Mouse (Mus musculus): ENCODE results near the gene Flt3.

The Flt3 gene

DNA sequence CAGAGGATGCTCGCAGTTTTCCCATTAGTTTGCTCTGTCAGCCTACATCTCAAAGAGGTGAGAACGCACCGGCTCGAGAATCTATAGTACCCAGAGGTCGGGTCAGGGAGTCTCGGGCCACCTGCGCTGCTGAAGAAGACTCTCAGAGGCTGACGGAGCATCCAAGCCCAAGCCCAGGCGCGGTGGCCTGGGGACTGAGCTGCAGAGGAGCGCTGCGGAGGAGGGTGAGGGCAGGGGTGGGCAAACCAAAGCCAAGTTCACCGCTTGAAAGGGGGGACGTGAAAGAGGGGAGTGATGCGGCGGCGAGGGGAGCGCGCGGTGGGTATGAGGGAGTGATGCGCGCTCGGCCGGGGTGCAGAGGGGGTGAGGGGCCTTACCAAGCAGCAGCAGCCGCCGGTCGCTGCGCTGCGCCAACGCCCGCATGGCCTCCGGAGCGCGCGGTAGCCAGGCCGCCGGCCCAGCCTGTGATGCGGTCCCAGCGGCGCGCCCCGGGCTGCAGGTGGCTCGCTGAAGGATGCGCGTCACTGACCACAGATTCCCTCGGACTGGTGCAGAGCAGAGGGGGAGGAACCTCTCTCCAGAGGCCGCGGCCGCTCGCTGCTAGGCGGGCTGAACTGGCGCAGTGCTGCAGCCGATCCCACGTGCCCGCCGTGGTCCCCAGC is at the start of gene Flt3:
Gene Flt3 (minus strand): TSS at position 647 of the 662 bp plus-strand sequence.
- DNase-seq (ENCODE audit: low read depth), result peak; percentile 35

DNA sequence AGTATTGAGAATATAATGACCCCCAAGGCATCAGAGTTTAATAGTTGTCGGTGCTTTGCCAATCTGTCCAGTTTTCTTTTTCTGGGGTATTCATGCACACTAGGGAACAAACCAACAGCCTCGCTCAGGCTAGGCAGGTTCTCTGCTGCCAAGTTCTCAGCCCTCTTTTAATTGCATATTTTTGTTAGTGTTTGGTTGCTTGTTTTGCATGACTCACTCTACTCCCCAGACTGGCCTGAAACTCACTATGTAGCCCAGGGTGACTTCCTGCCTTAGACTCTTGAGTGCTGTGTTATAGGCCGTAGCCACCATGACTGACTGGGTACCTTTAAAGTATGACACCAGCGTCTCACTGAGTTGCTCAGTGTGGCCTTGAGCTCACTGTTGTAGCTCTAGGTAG is 48.6 kb upstream of the Flt3 start:
- DNase-seq (ENCODE audit: low read depth), result peak; percentile 34

DNA sequence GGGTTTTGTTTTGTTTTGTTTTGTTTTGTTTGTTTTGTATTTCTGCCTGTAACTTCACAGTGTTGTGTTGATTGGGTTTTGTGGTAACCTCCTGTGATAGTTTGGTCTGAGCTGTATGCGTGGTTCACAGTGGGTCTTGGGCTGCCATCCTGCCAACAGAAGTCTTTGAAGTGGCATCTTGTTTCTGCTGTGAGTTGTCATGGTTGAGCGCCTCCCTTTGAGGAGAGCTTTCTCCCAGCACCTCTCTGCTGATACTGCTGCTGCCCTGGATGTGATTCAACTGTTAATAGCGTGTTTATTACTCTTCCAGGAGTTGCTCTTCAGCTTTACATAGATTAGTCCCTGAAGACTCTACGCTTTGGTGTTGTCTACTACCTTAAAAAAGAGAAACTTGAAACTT is 48.2 kb upstream of the Flt3 start:
- peak; percentile 27 for DNase-seq (ENCODE audit: low read depth)

DNA sequence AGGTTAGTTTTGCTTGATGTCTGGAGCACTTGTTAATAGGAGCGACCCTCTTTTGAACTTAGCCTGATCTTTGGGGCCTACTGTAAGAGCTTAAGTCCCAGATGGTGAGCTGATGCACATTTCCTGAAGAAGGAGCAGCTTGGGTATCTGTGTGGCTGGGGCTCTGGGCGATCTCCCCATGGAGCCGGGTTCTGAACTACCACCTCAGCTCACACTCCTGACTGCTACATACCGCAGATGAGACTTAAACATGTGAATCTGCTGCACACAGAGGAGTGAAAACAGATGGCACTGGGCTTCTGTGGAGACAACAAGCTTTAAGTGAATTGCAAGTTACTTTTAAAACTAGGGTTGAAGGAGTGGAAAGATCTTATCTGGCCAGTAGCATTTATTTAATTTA is 45.0 kb upstream of the Flt3 start:
- DNase-seq (ENCODE audit: low read depth), result no peak

DNA sequence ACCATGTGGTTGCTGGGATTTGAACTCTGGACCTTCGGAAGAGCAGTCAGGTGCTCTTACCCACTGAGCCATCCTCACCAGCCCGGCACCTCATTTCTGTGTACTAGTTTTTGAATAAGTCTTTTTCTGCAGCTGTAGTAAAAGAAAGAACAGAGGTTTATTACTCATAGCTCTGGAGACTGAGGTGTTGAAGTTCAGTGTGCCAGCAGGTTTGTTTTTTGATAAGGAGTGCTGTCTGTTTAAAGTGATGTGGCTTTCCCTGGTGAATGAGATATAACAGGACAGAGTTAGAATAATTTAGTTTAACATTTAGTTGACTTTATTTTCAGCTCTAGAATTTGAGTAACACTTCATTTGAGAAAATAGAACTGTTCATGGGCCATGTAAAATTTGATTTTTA is 44.5 kb upstream of the Flt3 start:
- DNase-seq (ENCODE audit: low read depth), result no peak

DNA sequence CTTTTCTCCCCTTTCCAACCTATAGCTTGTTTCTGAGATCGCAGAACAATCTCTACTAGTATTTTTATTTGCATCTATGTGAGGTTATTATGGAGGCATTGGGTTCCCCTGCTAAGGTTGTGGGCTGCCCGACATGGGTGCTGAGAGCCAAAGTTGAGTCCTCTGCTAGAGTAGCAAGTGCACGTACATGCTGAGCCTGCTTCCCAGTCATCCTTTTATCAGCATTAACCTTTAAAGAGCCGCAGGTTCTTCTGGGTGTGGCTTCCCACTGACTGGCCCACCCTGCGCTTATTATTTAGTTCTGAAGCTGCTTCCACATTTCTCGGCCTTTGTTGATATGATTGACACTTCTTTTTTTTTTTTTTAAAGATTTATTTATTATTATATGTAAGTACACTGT is 44.0 kb upstream of the Flt3 start:
- DNase-seq (ENCODE audit: low read depth), result no peak

DNA sequence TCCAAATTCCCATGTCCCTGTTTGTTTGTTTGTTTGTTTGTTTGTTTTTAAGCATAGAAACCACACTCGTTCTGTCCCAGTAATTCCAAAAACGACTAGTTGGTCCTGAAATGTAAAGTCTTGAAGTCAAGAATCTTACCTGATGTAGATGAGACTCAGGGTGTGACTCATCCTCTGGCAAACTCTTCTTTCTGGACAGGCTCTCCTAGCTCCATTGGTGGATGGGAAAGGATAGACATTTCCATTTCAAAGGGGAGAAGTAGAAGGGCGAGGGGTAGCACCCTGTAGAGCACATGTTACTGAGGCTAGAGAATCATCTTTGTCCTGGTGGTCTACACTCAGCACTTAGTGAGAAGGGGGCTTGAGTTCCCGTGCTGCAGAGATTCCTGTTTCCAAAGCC is 42.5 kb upstream of the Flt3 start:
- DNase-seq (ENCODE audit: low read depth), result no peak

DNA sequence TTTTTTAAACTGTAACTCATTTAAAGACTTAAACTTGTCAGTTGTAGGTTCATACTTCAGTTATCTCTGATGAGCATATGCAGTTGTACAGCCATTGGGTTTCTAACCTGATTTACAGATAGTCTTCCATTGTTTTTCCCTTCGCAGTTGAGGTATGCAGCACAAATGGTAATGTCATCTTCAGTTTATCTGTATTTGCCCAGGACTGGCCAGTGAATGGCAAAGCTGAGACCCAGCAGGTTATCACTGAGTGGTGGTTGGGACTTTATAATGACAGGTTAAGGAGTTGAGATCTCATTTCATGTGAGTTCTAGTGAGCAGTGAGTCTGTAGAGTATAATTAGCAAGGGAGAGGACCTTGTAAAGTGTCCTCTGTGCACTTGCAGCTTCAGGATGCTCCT is 41.7 kb upstream of the Flt3 start:
- DNase-seq (ENCODE audit: low read depth), result no peak

DNA sequence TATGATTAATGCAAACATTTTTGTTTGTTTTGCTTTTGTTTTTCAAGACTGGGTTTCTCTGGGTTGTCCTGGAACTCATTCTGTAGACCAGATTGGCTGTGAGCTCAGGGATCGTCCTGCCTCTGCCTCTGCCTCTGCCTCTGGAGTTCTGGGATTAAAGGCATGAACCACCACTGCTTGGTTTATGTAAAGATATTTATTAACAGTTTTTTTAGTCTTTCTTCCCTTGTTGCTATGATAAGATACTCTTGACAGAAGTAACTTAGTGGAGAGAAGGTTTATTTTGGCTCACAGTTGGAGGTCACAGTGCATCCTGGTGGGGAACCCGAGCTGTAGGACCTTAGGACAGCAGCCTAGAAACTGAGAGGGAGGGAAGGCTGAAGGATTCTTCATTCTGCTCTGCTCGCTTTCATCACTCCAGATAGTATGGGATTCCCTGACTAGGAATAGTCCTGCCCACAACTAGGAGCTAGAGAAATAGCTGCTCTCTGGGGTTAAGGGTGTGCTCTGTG is 40.8 kb upstream of the Flt3 start:
- no peak for DNase-seq (ENCODE audit: low read depth)

DNA sequence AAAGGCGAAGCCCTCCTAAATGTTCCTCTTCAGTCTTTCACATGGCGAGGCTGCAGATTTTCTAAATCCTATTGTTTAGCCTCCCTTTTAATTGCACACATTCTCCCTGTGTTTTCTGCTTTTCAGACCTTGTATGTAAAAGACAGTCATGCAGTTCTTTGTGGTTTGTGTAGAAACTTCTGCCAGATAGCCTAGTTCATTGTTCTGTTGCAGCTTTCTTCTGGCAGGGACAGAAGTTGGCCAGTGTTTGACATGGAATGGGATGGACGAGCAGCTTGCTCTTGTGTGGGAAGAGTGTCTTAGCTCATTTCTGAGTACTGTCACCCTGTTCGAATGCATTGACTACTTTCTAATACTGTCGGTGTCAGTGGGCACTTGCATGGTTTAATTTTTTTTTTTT is 36.2 kb upstream of the Flt3 start:
- no peak for DNase-seq (ENCODE audit: low read depth)

DNA sequence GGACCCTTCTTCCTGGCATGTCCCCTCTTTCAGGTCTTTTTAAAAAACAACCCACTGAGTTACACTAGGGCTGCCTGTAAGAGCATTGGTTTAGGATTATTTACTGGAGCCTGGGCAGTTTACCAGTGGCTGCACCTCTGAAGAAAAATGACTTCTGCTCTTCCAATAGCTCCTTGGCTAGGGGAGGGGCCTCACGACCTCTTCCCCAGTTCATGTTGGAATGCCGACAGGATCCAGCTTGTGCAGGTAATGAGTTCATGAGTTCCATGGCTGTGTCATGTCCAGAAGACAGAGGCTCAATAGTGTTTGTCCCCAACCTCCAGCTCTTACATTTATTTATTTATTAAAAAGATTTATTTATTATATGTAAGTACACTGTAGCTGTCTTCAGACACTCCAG is 35.5 kb upstream of the Flt3 start:
- no peak for DNase-seq (ENCODE audit: low read depth)

DNA sequence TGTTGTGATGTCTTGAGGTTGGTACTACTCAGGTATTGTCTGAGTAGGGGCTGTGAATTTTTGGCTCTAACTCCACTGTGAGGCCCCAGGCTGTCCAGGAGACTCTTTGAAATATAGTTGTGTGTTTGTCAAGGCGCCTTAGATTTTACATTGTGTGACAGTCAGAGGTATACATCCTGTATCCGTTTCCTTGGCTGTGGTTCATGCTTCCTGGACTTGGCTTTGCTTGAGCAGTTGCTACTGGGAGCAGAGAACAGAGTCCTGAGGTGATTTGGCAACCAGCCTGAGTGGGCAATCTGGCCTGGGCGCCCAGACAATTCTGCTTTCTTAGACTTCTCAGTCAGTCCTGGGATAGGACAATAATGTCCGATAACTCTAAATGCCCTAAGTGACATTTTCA is 34.9 kb upstream of the Flt3 start:
- DNase-seq (ENCODE audit: low read depth), result peak; percentile 34

DNA sequence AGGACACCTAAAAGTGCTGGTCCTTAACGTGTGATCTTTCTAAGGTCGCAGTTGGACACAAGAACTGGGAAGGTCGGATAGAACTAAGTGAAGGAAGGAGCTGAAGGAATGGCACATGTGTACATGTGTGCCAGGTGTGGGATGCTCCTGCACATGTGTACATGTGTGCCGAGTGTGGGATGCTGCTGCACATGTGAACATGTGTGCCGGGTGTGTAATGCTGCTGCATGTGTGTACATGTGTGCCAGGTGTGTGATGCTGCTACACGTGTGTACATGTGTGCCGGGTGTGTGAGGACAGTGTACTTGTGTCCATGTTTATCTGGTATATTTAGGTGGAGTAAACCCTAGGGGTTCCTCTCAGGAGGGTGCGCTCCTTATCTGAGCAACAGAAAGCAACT is 32.6 kb upstream of the Flt3 start:
- no peak for DNase-seq (ENCODE audit: low read depth)

DNA sequence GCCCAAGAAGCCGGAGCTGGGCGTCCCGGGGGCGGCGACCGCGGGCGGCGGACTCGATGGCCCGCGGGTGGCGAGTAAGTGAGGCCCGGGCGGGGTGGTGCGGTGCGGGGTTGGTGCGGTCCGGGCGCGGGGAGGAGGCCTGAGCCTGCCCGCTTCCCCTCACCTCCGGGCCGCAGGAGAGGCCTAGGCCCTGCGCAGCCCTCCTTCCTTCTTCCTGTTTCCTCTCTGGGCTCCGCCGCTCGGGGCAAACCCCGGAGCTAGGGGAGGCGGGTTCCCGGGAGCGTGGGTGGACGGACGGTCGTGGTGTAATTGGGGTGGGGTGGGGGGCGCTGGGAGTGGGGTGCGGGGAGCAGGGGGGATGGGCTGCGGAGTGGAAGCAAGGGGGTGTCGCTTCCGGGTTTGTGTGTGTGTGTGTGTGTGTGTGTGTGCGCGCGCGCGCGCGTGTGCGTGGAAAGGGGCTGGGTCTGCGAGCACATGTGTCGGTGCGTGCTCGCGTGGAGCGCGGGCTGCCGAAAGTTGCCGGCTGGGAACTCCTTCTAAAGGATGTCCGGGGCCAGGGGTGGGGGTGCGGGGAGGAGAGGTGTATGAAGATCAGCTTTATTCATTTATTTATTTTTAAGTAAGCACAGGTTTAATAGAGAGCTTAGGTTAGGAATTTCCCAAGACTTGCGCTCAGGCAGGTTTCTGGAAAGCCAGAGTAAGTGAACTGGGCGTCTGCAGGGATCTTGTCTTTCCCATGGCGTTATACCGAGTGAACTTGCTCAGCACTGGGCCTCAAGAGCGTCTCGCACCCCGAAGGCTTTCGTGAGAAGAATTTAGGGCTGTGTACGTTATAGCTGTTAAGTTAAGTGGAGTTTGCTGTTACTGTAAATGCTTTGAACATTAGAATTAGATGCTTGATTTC is 30.9 kb upstream of the Flt3 start:
- DNase-seq (ENCODE audit: low read depth), result peak; percentile 87

DNA sequence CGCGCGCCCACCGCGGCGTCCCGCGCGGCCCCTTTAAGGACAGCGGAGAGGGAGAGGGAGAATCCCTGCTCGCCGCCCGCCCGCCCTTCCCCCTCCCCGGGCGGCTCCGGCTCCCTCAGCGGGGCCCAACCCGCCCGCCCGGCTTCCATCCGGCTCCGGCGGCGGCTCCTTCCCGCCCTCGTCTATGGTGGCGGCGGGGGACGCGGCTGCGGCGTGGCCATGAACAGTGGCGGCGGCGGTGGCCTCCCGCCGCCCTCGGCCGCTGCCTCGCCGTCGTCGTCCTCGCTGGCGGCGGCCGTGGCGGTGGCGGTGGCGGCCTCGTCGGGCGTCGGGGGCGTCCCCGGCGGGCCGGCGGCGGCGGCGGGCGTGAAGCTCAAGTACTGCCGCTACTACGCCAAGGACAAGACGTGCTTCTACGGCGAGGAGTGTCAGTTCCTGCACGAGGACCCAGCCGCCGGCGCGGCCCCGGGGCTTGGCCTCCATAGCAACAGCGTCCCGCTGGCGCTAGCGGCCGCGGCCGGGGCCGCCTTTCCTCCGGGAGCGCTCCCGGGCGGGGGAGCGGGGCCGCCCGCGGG is 30.2 kb upstream of the Flt3 start:
- no peak for DNase-seq (ENCODE audit: low read depth)

DNA sequence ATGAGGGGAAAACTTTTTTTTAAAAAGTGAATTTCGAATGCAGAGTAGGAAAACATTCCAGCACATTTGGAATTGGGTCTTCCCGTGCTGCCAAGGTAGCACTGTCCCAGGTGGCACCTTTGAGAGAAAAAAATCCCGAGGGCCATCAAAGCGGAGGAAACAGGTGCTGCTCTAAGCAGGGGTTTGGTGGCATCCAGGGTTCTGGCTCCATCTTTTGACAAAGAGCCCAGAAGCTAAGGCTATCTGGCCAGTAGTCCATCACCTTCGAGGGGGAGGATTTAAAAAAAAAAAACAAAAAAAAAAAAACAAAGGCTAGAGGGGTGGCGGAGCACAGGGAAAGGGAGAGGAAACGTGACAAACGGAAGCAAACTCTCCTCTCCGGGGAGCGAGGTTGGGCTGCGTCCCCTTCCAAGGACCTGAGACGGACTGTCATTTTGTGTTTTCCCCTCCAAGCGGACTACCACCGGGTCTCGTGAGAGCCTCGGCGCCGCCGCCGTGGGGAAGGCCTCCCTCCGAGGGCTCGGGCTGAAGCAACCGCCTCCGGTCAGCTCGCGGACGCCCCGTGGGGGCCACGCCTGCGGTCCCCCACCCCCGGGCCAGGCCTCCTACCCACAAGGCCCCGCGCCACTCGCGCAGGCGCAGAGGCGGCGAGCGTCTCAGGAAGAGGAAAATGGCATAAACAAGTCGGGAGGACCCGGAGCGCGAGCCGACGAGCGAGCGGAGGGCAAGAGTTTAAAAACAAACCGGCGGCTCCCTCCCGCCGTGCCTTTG is 29.4 kb upstream of the Flt3 start, which contains the start of gene Pan3:
Gene Pan3 (plus strand): TSS at position 627 of the 771 bp plus-strand sequence.
- DNase-seq (ENCODE audit: low read depth), result peak; percentile 97

DNA sequence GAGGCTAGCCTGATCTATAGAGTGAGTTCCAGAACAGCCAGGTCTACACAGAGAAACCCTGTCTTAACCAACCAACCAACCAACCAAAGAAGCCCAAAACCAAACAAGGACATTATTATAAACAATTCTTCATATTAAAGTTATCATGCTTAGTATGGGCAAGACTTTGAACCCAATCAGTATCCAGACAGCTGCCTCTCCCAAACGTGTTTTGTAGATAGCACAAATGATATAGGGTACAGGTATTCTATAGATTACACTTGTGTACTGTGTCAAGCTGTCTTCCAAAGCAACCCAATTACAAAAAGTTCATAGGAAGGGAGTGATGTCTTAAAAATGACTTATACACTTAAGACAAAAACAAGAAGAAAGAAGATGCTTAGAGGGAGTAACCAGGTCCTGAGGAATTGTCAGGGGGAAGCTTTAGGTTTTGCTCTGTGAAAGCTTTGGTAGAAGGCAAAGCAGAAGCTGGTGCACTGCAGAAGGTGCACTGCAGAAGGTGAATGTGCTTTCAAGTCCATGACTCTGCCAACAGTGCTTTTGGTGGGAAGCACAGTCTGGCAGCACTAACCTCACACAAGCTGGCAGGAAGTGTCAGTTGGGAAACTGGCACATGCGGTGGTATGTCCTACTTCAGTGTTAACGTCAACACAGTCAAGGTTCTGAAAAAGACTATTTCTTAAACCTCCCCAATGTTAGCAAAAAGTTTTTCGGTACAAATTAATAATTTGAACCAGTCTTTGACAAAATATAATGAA is 25.9 kb upstream of the Flt3 start:
- DNase-seq (ENCODE audit: low read depth), result no peak

DNA sequence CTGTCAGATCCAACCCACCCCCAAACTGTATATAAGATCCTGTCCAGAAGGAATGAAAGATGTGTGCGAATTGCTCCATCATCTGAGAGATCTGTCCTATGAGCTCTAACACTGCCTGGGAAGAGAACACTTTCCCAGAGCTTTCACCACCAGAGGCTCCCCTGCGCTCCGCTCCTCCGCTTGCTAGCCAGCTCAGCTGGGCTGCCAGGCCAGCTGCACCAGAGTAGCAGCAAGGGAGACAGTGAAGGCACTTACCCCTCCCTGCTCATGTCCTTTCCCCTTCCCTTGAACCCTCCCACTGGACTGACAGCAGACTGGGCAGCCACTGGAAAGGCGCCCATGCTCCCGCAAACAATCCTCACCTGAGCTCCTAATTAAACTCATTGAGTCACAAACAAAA is 23.3 kb upstream of the Flt3 start:
- DNase-seq (ENCODE audit: low read depth), result no peak

DNA sequence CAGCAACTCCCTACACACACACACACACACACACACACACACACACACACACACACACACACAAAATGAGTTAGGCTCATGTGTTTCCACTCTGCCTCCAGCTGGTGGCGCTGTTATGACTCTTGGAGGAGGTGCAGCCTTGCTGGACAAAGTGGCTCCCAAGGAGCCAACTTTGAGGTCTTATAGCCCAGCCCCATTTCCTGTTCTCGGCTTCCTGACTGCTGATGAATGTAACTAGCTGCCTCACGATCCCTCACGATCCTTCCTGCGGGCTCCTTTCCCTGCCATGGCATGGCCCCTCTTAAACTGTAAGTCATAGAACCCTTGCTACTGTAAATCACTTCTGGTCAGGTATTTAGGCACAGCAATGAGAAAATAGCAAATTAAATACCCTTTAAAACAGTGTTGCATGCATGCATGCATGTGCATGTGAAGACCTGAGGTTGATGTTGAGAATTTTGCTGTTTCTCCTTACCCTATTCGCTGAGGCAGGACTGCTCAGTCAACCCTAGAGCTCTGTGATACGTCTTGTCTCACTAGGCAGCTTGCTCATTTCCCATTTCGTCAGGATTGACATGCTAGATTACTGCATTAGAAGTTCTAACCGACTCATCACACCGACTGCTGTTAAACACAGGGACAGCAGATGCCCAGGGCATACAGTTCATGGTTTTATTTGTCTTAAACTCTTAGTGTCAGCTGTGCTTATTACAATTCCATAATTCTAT is 18.3 kb upstream of the Flt3 start:
- DNase-seq (ENCODE audit: low read depth), result peak; percentile 88

DNA sequence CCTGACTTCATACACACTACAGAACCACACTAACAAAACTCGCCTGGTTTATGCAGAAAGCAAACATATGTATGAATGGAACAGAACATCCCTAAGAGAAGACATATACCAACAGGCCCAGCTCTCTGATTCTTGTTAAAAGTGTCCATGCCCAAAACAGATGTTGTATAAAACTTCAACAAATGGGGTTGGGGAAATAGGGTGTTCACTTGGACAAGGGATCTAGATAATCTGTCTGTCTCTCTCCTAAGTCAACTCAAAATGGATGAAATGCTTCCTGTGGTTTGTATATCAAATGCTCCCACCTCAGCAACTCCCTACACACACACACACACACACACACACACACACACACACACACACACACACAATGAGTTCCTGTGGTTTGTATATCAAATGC is 17.7 kb upstream of the Flt3 start:
- no peak for DNase-seq (ENCODE audit: low read depth)

DNA sequence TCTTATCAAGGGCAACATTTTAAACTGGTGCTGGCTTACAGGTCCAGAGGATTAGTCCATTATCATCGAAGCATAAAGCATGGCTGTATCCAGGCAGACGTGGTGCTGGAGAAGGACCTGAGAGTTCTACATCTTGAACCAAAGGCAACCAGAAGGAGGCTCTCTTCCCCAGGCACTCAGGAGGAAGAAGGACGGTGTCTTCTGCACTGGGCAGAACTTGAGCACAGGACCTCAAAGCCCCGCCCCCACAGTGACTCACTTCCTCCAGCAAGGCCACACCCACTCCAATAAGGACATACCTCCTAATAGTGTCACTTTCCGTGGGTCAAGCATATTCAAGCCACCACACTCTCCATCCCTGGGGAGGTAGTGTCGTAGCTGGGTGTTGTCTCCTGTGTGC is 10.3 kb upstream of the Flt3 start:
- DNase-seq (ENCODE audit: low read depth), result peak; percentile 9

All from induced T-regulatory cell, adult 2 months (primary cell).